7 mouse cellular contexts compared by ENCODE assay signal in genomic region chr10:93051016-93051726, GRCm38 (mm10). TPM values are rescaled to one million over a fixed set of nuclear protein-coding genes. Genes with fewer than 3 reads are reported as not detected.
DNase-seq lines count a peak whose midpoint lies in the region; ATAC-seq and TF ChIP-seq lines count a peak whose summit lies in the region.

No protein-coding gene starts in this region.

- H3K9ac ChIP-seq in intestine, postnatal 0 days (ENCODE audit: low read depth, low read length) = no peak overlapping the region
- no peak overlapping the region for H3K9ac ChIP-seq in midbrain, embryonic 12.5 days (replicated peaks)

- peak; percentile 93 for ATAC-seq in granulocyte monocyte progenitor cell, adult 5-6 weeks (replicated peaks; ENCODE audit: poor library complexity, severe bottlenecking)
- ATAC-seq in intestine, postnatal 0 days = peak; percentile 54; the same call in 1 of the 2 replicates
- no peak for ATAC-seq in midbrain, embryonic 12.5 days (ENCODE audit: low FRiP score, low read depth)

- intact Hi-C loops in left cerebral cortex, postnatal 4 days (cut with DNase I) = no loop called here

- peak overlapping the region; percentile 38; the same call in 1 of the 2 replicates for H3K4me3 ChIP-seq in embryonic facial prominence, embryonic 10.5 days
- no peak overlapping the region for H3K4me3 ChIP-seq in intestine, postnatal 0 days (ENCODE audit: low read depth, low read length)
- H3K4me3 ChIP-seq in midbrain, embryonic 12.5 days = peak overlapping the region; percentile 20; the same call in 1 of the 2 replicates

- no peaks in the 10 kb centered on the region for H3K27me3 ChIP-seq in embryonic facial prominence, embryonic 10.5 days (replicated peaks; ENCODE audit: low read depth, poor library complexity, severe bottlenecking)
- H3K27me3 ChIP-seq in intestine, postnatal 0 days (replicated peaks; ENCODE audit: control insufficient read depth, insufficient read depth, low read length) = no peaks in the 10 kb centered on the region
- H3K27me3 ChIP-seq in midbrain, embryonic 12.5 days = no peaks in the 10 kb centered on the region

- no peaks in the 10 kb centered on the region for H3K9me3 ChIP-seq in embryonic facial prominence, embryonic 10.5 days
- no peaks in the 10 kb centered on the region for H3K9me3 ChIP-seq in intestine, postnatal 0 days (ENCODE audit: control insufficient read depth)
- H3K9me3 ChIP-seq in midbrain, embryonic 12.5 days = no peaks in the 10 kb centered on the region

- peak; percentile 81 for TF ChIP-seq CTCF in intestine, postnatal 0 days (IDR thresholded peaks at IDR 0.05; ENCODE audit: low read depth)

- no peaks in the 10 kb centered on the region for H3K4me1 ChIP-seq in embryonic facial prominence, embryonic 10.5 days
- no peaks in the 10 kb centered on the region for H3K4me1 ChIP-seq in intestine, postnatal 0 days (replicated peaks; ENCODE audit: control insufficient read depth, insufficient read depth, low read length)
- H3K4me1 ChIP-seq in midbrain, embryonic 12.5 days = no peaks in the 10 kb centered on the region

- peak; percentile 86 for DNase-seq in adrenal gland, postnatal 10 days
- DNase-seq in embryonic facial prominence, embryonic 10.5 days (ENCODE audit: low spot score) = peak; percentile 85
- DNase-seq in left cerebral cortex, postnatal 4 days = peak; percentile 83
- DNase-seq in spleen, adult 18-20 months = peak; percentile 61 to 81

- H3K36me3 ChIP-seq in embryonic facial prominence, embryonic 10.5 days (replicated peaks) = no peaks in the 10 kb centered on the region
- no peaks in the 10 kb centered on the region for H3K36me3 ChIP-seq in intestine, postnatal 0 days (ENCODE audit: control insufficient read depth, insufficient read depth)
- no peaks in the 10 kb centered on the region for H3K36me3 ChIP-seq in midbrain, embryonic 12.5 days

- 34% methylated on average over 13 of the region's 13 CpGs for WGBS in embryonic facial prominence, embryonic 10.5 days
- 29% methylated on average over 13 of the region's 13 CpGs for WGBS in intestine, postnatal 0 days
- WGBS in midbrain, embryonic 12.5 days = 37% methylated on average over 13 of the region's 13 CpGs

- H3K4me2 ChIP-seq in intestine, postnatal 0 days (replicated peaks; ENCODE audit: low read depth) = no peak overlapping the region; the same call in 1 of the 2 replicates
- peak overlapping the region; percentile 42 for H3K4me2 ChIP-seq in midbrain, embryonic 12.5 days (replicated peaks)

- no peak overlapping the region for H3K27ac ChIP-seq in embryonic facial prominence, embryonic 10.5 days (replicated peaks)
- no peak overlapping the region for H3K27ac ChIP-seq in intestine, postnatal 0 days (ENCODE audit: low read depth, low read length)
- no peak overlapping the region for H3K27ac ChIP-seq in midbrain, embryonic 12.5 days (replicated peaks)

RNA-seq across cellular contexts. Expression of gene Cfap54, which starts 30.2 kb away (rescaled TPM):
- total RNA-seq in adrenal gland, postnatal 10 days (2021) = 10 to 100 TPM in 1 of 2 experiments, 1 to 10 TPM in 1; 7.3 to 10.2 TPM
- 0.36 and 0.42 TPM in 2 replicates for polyA plus RNA-seq in embryonic facial prominence, embryonic 10.5 days (2016; fragmentation: Nextera tagmentation; extraction: Ambion mirVana)
- 0.11 and 1.4 TPM in 2 replicates for total RNA-seq in granulocyte monocyte progenitor cell, adult 5-6 weeks (2014; fragmentation: Nextera tagmentation)
- 0.69 and 0.82 TPM in 2 replicates for total RNA-seq in granulocyte monocyte progenitor cell, adult 5-6 weeks (2017)
- 0.13 TPM in 1 of 2 replicates, not detected in the other for polyA plus RNA-seq in intestine, postnatal 0 days (2015; fragmentation: Nextera tagmentation; extraction: Ambion mirVana)
- total RNA-seq in left cerebral cortex, postnatal 4 days (2021) = 10 to 100 TPM in 1 of 2 experiments, 1 to 10 TPM in 1; 9.8 to 12.1 TPM
- polyA plus RNA-seq in midbrain, embryonic 12.5 days (2016; fragmentation: Nextera tagmentation; extraction: Ambion mirVana) = 1.3 and 1.6 TPM in 2 replicates
